Mouse (Mus musculus) kidney, embryonic 14.5 days (tissue): ENCODE data around the gene Sectm1a. TPM values are rescaled to one million over a fixed set of nuclear protein-coding genes. Genes with fewer than 3 reads are reported as not detected.

ENCODE experiments used
- ATAC-seq: fragments of 200-750 bp; cut with Nextera tagmentation; 2 replicates; pipeline ENCODE4 v1.8.0; 2017; ENCODE audit warnings: moderate number of reproducible peaks, mild to moderate bottlenecking, moderate TSS enrichment, moderate library complexity; ENCODE audit not compliant: low FRiP score, low TSS enrichment
- H3K27ac ChIP-seq: fragments of 300-500 bp; sonication (generic); 2 replicates; pipeline ENCODE4 v1.5.1; 2014; ENCODE audit warnings: low read depth, mild to moderate bottlenecking, low read length, moderate library complexity, mixed read lengths
- H3K27me3 ChIP-seq: fragments of 300-500 bp; sonication (generic); 2 replicates; pipeline ENCODE4 v1.6.1; 2014; ENCODE audit warnings: mild to moderate bottlenecking, low read length; ENCODE audit not compliant: control insufficient read depth, insufficient read depth
- H3K36me3 ChIP-seq: fragments of 300-500 bp; sonication (generic); 2 replicates; pipeline ENCODE4 v1.6.1; 2014; ENCODE audit warnings: low read length, mixed read lengths; ENCODE audit not compliant: control insufficient read depth, insufficient read depth
- H3K4me1 ChIP-seq: fragments of 300-500 bp; sonication (generic); 2 replicates; pipeline ENCODE4 v1.6.1; 2014; ENCODE audit warnings: low read length, mixed read lengths; ENCODE audit not compliant: control insufficient read depth, insufficient read depth
- H3K4me2 ChIP-seq: fragments of 300-500 bp; sonication (generic); replicated peaks from 2 replicates; pipeline ENCODE4 v1.6.1; 2014; ENCODE audit warnings: low read depth, mild to moderate bottlenecking, low read length
- H3K4me3 ChIP-seq: fragments of 300-500 bp; sonication (generic); 2 replicates; pipeline ENCODE4 v1.5.1; 2014; ENCODE audit warnings: mild to moderate bottlenecking, low read length
- H3K9ac ChIP-seq: fragments of 300-500 bp; sonication (generic); 2 replicates; pipeline ENCODE4 v1.6.1; 2014; ENCODE audit warnings: low read depth, mild to moderate bottlenecking, low read length, moderate library complexity
- H3K9me3 ChIP-seq: fragments of 300-500 bp; sonication (generic); 2 replicates; pipeline ENCODE4 v1.6.1; 2016; ENCODE audit warnings: low read length; ENCODE audit not compliant: control insufficient read depth
- WGBS: fragments of 180-500 bp; shearing (Covaris S2); extraction: QIAGEN DNeasy Blood & Tissue Kit; methylation state at CpG from one replicate; pipeline ENCODE4 v1.1.7; 2014; 5-methylcytosine and 5-hydroxymethylcytosine counted together
- polyA plus RNA-seq: library from polyadenylated mRNA; unstranded; fragments of >200 nt; fragmentation: Nextera tagmentation; extraction: Ambion mirVana; gene quantifications from 2 replicates; pipeline ENCODE4 v1.2.1, GENCODE M21; 2014

Sectm1a gene
- 0.22 and 0.26 TPM in 2 replicates for polyA plus RNA-seq

DNA sequence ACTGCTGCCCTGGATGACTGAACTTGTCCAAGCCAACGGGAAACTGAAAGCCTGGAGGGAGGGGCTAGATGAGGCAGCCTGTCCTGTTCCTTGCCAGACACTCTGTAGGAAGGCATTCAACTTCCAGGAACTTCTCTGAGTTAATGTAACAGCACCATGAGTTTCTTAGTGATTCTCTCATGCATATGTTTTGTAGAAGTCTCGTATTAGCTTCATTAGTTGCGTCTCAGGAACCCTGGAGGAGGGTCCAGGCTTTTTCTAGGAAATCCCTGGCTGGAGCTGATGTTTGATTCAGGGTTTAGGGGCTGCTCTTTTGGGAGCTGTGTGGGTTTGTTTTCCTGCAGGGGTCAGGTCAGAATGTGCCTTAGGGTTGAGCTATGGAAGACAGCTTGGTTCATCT lies at the start of gene Sectm1a:
Gene Sectm1a (minus strand): TSS at position 101 of the 400 bp plus-strand sequence.
- Histone ChIP-seq H3K36me3 (no peaks in the 10 kb centered on the region), H3K27me3 (no peaks in the 10 kb centered on the region), H3K9ac (no peak within 1 kb of the TSS), H3K4me2 (no peak within 1 kb of the TSS), H3K27ac (no peak within 1 kb of the TSS), H3K4me1 (no peaks in the 10 kb centered on the region), H3K9me3 (no peaks in the 10 kb centered on the region), H3K4me3 (no peak within 1 kb of the TSS)
- no peak for ATAC-seq
- WGBS: 63% methylated on average over 3 of the region's 3 CpGs

DNA sequence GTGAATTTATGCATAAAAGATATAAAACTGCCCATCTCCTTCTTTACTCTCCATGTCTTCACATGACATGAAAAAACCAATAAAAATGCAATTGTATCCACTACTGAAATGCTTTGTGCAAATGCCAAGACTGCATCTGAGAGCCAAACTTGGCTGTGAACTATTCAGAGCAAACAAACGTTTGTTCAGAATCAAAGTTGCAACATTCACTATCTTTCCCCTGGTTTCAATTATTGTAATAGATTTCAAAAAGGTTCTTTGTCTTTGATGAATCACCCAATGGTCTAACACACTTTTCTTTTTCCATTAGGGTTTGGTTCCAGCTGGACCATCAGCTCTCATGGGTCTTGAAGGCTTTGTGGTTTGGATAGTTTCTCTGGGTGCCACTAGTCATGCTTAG lies 48.6 kb upstream of the Sectm1a start:
- no peaks in the 10 kb centered on the region for H3K9me3 ChIP-seq
- WGBS: 61% methylated on average over 1 of the region's 1 CpGs
- H3K36me3 ChIP-seq: no peaks in the 10 kb centered on the region
- no peak overlapping the region for H3K27ac ChIP-seq
- no peak overlapping the region for H3K4me3 ChIP-seq
- H3K9ac ChIP-seq: no peak overlapping the region
- no peak overlapping the region for H3K4me2 ChIP-seq
- ATAC-seq: no peak
- H3K27me3 ChIP-seq: no peaks in the 10 kb centered on the region
- no peaks in the 10 kb centered on the region for H3K4me1 ChIP-seq

DNA sequence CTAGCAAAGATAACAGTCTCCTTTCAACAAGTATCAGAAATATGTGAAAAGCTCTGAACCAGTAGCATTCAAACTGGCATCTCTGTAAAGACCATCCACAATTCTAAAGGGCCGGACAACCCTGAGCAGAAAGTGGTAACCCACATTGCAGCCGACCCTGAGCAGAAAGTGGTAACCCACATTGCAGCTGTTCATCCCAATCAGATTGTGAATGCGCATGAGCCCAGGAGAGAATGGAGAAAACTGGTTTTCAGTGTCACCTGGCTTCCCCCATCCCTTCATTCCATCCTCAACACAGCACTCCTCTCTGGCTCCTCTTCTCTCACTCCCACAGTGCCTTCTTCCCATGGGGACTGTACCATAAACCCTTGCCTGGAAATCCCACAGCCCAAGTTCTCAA lies 46.4 kb upstream of the Sectm1a start:
- Histone ChIP-seq H3K4me3 (no peak overlapping the region), H3K36me3 (no peaks in the 10 kb centered on the region), H3K27ac (no peak overlapping the region), H3K9ac (no peak overlapping the region), H3K27me3 (no peaks in the 10 kb centered on the region), H3K4me1 (no peaks in the 10 kb centered on the region), H3K9me3 (no peaks in the 10 kb centered on the region), H3K4me2 (no peak overlapping the region)
- WGBS: 92% methylated on average over 3 of the region's 3 CpGs
- ATAC-seq: no peak

DNA sequence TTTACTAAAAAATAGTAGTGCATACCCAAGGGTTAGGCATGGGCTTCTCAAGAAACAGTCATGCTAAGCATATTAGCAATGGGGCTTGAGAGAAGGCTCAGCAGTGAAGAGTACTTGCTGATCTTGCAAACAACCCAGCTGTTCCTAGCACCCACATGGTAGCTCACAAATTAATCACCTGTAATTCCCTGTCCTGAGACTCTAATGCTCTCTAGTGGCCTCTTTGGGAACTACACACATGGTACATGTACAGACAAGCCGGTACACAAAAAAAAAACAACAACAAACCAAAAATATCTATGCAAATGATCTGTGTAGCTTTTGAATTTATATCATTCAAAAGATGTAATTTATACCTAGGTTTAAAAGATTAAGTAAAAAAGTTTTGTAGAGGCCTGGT lies 45.4 kb upstream of the Sectm1a start:
- Histone ChIP-seq H3K9me3 (no peaks in the 10 kb centered on the region), H3K36me3 (no peaks in the 10 kb centered on the region), H3K9ac (no peak overlapping the region), H3K27me3 (no peaks in the 10 kb centered on the region), H3K4me3 (no peak overlapping the region), H3K4me1 (no peaks in the 10 kb centered on the region), H3K27ac (no peak overlapping the region), H3K4me2 (no peak overlapping the region)
- 68% methylated on average over 1 of the region's 1 CpGs for WGBS
- ATAC-seq: no peak

DNA sequence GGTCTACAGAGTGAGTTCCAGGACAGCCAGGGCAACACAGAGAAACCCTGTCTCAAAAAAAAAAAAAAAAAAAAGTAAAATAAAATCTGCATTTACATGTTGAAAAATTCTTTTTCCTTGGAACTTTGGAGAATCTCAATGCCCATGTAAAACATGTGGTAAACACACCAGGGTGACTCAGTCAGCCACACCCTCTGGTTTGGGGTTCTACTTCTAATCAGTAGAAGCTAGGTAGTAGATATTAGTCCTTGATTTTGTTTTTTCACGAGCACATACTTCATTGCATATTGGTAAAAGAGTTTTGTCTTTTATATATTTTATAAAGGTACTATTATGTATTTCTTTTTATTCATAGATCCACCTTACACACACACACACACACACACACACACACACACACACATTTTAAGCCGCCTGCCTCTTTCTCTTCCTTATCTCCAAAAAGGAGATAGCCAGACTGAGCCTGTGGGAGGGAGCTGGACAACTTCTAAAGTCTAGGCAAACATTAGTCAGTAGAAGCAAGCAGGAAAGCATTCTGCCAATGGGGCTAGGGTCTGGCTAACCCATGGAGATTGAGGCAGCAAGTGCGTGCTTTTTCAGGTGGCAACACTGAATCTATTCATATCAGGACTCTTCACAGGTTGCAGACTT lies 44.6 kb upstream of the Sectm1a start:
- H3K4me2 ChIP-seq: no peak overlapping the region
- no peaks in the 10 kb centered on the region for H3K4me1 ChIP-seq
- no peaks in the 10 kb centered on the region for H3K9me3 ChIP-seq
- no peak for ATAC-seq
- H3K27ac ChIP-seq: no peak overlapping the region
- H3K4me3 ChIP-seq: no peak overlapping the region
- no peaks in the 10 kb centered on the region for H3K36me3 ChIP-seq
- 90% methylated on average over 3 of the region's 3 CpGs for WGBS
- no peaks in the 10 kb centered on the region for H3K27me3 ChIP-seq
- no peak overlapping the region for H3K9ac ChIP-seq

DNA sequence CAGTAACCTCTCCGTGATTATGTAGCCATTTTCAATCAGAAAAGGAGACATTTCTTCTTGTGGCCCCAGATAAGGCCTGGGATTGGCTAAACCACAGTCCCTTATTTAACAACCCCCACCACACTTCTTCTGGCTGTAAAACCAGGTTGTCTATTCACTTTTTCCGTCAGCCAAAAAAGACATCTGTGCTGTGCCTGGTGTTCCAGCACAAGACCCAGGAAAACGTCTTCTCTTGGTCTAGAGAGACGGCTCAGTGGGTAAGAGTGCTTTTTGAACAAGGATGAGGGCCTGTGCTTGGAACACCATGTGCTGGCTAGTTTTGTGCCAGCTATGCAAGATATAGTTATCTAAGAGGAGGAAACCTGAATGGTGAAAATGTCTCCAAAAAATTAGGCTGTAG lies 42.4 kb upstream of the Sectm1a start:
- H3K36me3 ChIP-seq: no peaks in the 10 kb centered on the region
- no peak overlapping the region for H3K27ac ChIP-seq
- H3K4me3 ChIP-seq: no peak overlapping the region
- ATAC-seq: no peak
- 91% methylated on average over 4 of the region's 4 CpGs for WGBS
- no peaks in the 10 kb centered on the region for H3K4me1 ChIP-seq
- H3K4me2 ChIP-seq: no peak overlapping the region
- H3K9ac ChIP-seq: no peak overlapping the region
- H3K9me3 ChIP-seq: no peaks in the 10 kb centered on the region
- no peaks in the 10 kb centered on the region for H3K27me3 ChIP-seq

DNA sequence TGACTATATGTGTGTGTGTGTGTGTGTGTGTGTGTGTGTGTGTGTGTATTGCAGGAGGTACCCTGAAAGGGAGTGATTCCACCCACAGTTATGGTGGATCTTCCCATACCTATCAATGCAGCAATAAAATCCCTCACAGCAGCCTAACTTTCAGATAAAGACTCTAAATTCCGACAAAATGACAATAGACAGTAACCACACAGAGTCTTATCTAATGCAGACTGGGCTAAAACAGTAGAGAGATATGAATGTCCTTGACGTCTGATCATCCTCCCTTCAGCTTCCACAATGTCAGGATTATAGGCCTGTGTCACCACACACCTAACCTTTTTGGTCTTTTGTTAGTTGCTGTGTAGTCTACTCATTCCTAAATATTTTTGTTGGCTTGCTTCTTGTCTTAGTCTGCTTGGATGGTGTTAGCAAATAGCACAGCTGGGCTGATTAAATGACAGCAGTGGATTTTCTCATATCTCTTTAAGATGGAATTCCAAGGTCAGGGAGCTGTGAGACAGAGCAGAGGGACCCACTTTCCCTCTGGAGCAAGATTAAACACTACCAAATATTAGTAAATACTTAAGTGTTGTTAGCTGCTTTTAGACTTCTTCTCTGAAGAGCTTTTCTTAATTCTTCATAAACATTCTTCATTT lies 41.1 kb upstream of the Sectm1a start:
- Histone ChIP-seq H3K27ac (no peak overlapping the region), H3K4me2 (no peak overlapping the region), H3K27me3 (no peaks in the 10 kb centered on the region), H3K4me1 (no peaks in the 10 kb centered on the region), H3K36me3 (no peaks in the 10 kb centered on the region), H3K9ac (no peak overlapping the region), H3K9me3 (no peaks in the 10 kb centered on the region), H3K4me3 (no peak overlapping the region)
- no peak for ATAC-seq
- WGBS: 59% methylated on average over 2 of the region's 2 CpGs

DNA sequence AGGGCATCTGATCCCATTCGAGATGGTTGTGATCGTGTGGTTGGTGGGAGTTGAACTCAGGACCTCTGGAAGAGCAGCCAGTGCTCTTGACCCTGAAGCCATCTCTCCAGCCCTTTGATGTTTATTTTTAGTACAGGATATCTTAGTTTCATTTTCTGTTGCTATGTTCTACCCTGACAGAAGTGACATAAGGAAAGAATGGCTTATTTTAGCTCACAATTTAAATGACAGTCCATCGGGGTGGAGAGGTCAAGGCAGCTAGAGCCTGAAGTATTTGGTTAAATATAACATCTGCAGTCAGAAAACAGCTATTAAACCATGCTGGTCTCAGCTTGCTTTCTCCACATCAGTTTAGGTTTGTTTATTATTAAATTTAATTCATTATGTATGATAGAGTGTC lies 40.1 kb upstream of the Sectm1a start:
- no peaks in the 10 kb centered on the region for H3K4me1 ChIP-seq
- no peak overlapping the region for H3K27ac ChIP-seq
- no peak overlapping the region for H3K4me2 ChIP-seq
- H3K9me3 ChIP-seq: no peaks in the 10 kb centered on the region
- H3K9ac ChIP-seq: no peak overlapping the region
- no peak for ATAC-seq
- no peak overlapping the region for H3K4me3 ChIP-seq
- no peaks in the 10 kb centered on the region for H3K27me3 ChIP-seq
- no peaks in the 10 kb centered on the region for H3K36me3 ChIP-seq
- 73% methylated on average over 3 of the region's 3 CpGs for WGBS

DNA sequence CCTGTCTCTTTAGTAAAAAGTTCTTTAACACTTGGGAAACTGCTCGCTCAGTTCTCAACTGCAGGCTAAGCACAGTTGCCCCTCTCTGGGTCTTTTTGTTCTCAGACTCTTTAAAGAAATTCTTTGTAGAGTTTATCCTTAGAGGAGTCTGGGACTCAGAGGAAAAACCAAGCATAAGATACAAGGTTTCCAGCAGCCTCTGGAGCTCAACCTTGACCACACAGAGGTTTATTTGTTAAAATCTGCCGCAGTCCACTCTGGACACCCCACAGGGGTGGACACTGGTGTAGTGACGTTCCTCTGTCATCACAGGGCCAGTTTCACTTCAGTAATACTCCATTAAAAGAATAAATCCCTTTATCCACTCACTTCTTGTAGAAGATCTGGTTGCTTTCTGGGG lies 37.6 kb upstream of the Sectm1a start, which contains the start of gene Tex19.2:
Gene Tex19.2 (minus strand): TSS at position 101 of the 400 bp plus-strand sequence.
- H3K9me3 ChIP-seq: no peaks in the 10 kb centered on the region
- no peaks in the 10 kb centered on the region for H3K27me3 ChIP-seq
- no peak for ATAC-seq
- H3K9ac ChIP-seq: no peak within 1 kb of the TSS
- H3K4me1 ChIP-seq: no peaks in the 10 kb centered on the region
- no peak within 1 kb of the TSS for H3K4me2 ChIP-seq
- no peak within 1 kb of the TSS for H3K4me3 ChIP-seq
- H3K27ac ChIP-seq: no peak within 1 kb of the TSS
- 90% methylated on average over 3 of the region's 3 CpGs for WGBS
- no peaks in the 10 kb centered on the region for H3K36me3 ChIP-seq
